Mouse (Mus musculus) C2C12 (cell line): Measurements from ENCODE around the gene Pnpo.

Experiments used
- CTCF ChIP-seq: IDR thresholded peaks from one replicate; pipeline ENCODE4 v1.5.1; 2011; ENCODE audit not compliant: control insufficient read depth, insufficient read depth, insufficient read length
- MAX ChIP-seq: IDR thresholded peaks from one replicate; pipeline ENCODE4 v1.6.1; 2011; ENCODE audit warnings: mild to moderate bottlenecking, control low read depth
- MYOD1 ChIP-seq: IDR thresholded peaks from one replicate; pipeline ENCODE4 v1.6.1; 2011; ENCODE audit warnings: low read depth; ENCODE audit not compliant: control insufficient read depth, insufficient read length
- MYOG ChIP-seq: IDR thresholded peaks from one replicate; pipeline ENCODE4 v1.6.1; 2011; ENCODE audit not compliant: control insufficient read depth, insufficient read length; ENCODE audit errors: extremely low read depth
- USF1 ChIP-seq: IDR thresholded peaks from one replicate; pipeline ENCODE4 v1.6.1; 2011; ENCODE audit warnings: low read depth, mild to moderate bottlenecking, control low read depth, moderate library complexity

DNA sequence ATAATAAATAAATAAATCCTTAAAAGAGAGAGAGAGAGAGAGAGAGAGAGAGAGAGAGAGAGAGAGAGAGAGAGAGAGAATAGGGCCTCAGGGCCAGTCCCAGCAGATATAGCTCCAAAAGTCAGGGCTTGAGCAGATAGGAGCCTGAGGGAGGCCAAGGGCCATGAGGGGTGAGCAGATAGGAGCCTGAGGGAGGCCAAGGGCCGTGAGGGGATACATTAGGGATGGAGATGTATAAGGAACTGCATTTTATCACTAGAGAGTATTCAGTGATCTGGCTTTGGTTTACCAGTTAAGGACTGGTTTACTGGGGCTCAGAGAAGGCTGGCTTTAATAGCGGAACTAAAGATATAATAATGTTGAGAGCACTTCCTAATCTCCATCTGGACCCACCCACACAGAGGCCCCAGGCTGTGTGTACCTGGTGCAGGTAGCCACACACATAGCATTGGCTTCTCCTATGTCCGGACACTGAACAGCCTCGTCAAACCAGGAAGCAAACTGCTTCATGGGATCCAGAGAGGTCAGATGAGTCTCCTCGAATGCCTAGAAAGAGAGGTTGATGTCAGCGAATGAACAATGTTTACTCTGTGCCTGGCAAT, 1.7 kb downstream of the Pnpo start:
- no peak for TF ChIP-seq CTCF
- TF ChIP-seq USF1: no peak
- no peak for TF ChIP-seq MYOG
- no peak for TF ChIP-seq MYOD1
- TF ChIP-seq MAX: no peak
